Mouse (Mus musculus): ENCODE data around the gene Ifi203. TPM values are rescaled to one million over a fixed set of nuclear protein-coding genes. Genes with fewer than 3 reads are reported as not detected.
"Not testable (repeated sequence)": the region's sequence is repeated elsewhere in the genome, so short reads cannot be mapped to it uniquely, and the experiment has no call there.

Gene Ifi203
- total RNA-seq, 2 experiments from 2014 or later = 2.7 to 3.7 TPM

GRCm38 (mm10) chr1:173889741-173890140 lies 52.7 kb downstream of the Ifi203 start:
- DNase-seq (ENCODE audit: low spot score) = not testable (repeated sequence)

- DNase-seq (ENCODE audit: low spot score) = not testable (repeated sequence)
These were observed 55.3 kb downstream of the Ifi203 start for GRCm38 (mm10) chr1:173887026-173887787.

- DNase-seq (ENCODE audit: low spot score) = peak; percentile 18
These were observed 62.3 kb downstream of the Ifi203 start for GRCm38 (mm10) chr1:173880004-173880666.

GRCm38 (mm10) chr1:173879225-173879987 lies 63.1 kb downstream of the Ifi203 start:
- not testable (repeated sequence) for DNase-seq (ENCODE audit: low spot score)

GRCm38 (mm10) chr1:173878264-173878663 lies 64.2 kb downstream of the Ifi203 start:
- DNase-seq (ENCODE audit: low spot score) = not testable (repeated sequence)

GRCm38 (mm10) chr1:173877125-173877524 lies 65.3 kb downstream of the Ifi203 start:
- DNase-seq (ENCODE audit: low spot score) = not testable (repeated sequence)

Other genes starting within 250 kb of the Ifi203 start
- gene Ifi207, start 200.9 kb downstream of the Ifi203 start, total RNA-seq (2021) = 1 to 10 TPM; 3.7 to 6.6 TPM
- gene Ifi204, start 175.7 kb downstream of the Ifi203 start, total RNA-seq (2021) = 1 to 10 TPM; 3.1 to 4.5 TPM
- 1 to 10 TPM; 2.7 to 3.1 TPM for gene Ifi211, start 29.6 kb downstream of the Ifi203 start, total RNA-seq (2021)
- gene Mndal, start 181 bp downstream of the Ifi203 start, total RNA-seq (2021) = 1 to 10 TPM; 1.6 to 3.7 TPM
- not detected for gene Ifi202b, start 40.1 kb upstream of the Ifi203 start, total RNA-seq (2021)
- gene Ifi205, start 89.1 kb upstream of the Ifi203 start, total RNA-seq (2021) = 10 to 100 TPM in 1 of 2 experiments, 1 to 10 TPM in 1; 7.5 to 17.1 TPM
- gene Olfr433, start 98.0 kb upstream of the Ifi203 start, total RNA-seq (2021) = not detected
- gene Olfr432, start 106.5 kb upstream of the Ifi203 start, total RNA-seq (2021) = not detected
- gene Olfr430, start 123.9 kb upstream of the Ifi203 start, total RNA-seq (2021) = not detected
- not detected for gene Olfr429, start 141.7 kb upstream of the Ifi203 start, total RNA-seq (2021)
- gene Olfr427, start 154.2 kb upstream of the Ifi203 start, total RNA-seq (2021) = not detected
- gene Olfr231, start 178.5 kb upstream of the Ifi203 start, total RNA-seq (2021) = not detected
- not detected for gene Olfr424, start 188.8 kb upstream of the Ifi203 start, total RNA-seq (2021)
- gene Olfr420, start 213.0 kb upstream of the Ifi203 start, total RNA-seq (2021) = not detected
- gene Spta1, start 230.1 kb upstream of the Ifi203 start, total RNA-seq (2021) = under 1 TPM; 0.07 TPM